Mouse (Mus musculus) cerebellum, postnatal 14 days (tissue): ENCODE measurements around the gene Dnttip1.

Experiments used
- DNase-seq, 2 experiments: peaks; one replicate each; pipeline ENCODE4 v3.0.0; 2021; ENCODE audit warnings: mixed read lengths in 2 of 2

Dnttip1 gene

DNA sequence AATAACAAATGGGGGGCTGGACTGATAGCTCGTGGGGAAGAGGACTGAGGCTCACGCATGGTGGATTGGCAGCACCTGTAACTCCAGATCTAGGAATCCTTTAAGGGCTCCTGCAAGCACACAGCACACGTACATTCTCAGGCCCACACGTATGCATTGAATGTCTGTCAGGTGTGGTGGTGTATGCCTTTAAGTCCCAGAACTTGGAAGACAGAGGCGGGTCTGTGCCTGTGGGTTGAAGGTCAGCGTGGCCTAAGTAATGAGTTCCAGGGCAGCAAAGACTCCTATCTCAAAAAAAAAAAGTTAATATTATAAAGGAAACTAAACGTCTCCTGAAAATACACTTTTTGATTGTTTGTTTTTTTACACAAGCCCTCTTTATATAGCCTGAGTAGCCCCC, 60.8 kb downstream of the Dnttip1 start:
- no peak for DNase-seq

DNA sequence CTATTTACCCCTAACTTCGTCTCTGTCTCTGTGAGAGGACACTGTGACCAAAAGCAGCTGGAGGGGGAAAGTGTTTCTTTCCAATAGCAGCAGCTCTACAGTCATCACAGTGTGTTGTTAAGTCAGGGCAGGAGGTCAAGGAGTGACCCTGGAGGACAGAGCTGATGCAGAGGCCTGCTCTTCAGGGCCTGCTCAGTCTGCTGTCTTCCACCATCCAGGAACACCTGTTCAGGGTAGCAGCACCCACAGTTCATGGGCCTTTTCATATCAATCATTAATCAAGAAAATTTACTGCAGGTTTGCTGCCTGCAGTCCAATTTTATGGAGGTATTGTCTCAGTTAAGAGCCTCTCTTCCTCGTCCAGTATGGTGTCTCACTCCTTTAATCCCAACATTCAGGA, 67.8 kb downstream of the Dnttip1 start:
- no peak for DNase-seq

DNA sequence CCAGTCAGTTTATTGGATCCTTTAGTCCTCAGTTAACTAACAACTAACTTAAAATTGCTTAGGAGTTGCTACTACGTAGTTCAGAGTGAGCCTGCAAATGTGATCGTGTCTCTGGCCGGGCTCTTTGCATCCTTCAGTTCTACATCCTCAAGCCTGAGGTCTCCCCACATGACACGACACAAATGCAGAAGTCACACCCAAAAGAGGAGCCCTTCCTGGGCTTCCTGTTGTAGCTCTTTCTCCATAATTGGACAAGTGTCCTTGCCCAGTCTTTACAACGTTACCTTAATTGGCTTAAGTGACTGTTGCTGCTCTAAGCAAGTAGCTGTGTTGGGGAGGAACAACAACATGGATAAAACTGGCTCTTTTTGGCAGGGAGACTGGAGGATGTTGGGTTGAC, 69.6 kb downstream of the Dnttip1 start:
- no peak for DNase-seq

DNA sequence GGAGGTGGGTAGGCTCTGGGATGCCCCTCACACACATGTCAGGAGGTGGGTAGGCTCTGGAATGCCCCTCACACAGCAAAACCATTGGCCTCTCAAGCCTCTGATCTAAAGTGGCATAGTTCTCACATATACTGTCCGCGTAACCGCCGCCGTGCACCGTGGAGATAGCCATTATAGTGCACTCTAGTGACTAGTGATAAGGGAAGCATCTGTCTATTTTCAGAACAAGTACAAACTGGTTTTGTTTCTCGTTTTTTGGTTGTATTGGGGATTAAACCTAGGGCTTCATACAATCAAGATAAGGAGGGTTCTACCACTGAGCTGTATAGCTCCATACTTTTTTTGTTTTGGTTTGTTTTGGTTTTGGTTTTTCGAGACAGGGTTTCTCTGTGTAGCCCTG, 70.0 kb downstream of the Dnttip1 start:
- no peak for DNase-seq

DNA sequence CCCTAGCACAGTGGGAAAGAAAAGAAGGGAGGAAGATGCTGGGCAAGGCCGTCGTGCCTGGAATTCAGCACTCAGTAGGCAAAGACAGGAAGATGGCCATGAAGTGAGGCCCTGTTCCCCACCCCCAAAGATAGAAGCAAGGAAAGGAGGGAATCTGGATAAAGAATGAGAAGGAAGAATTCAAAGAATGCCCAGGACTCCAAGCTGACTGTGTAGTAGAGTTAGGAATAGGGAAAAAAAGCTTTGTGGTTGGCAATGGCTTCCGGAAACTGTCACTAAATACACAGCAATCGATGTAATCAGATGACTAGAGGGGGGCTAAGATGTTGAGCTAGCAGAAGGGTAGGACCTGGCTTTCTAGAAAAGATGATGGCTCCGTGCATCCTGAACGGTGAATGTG, 71.4 kb downstream of the Dnttip1 start:
- DNase-seq, result no peak

DNA sequence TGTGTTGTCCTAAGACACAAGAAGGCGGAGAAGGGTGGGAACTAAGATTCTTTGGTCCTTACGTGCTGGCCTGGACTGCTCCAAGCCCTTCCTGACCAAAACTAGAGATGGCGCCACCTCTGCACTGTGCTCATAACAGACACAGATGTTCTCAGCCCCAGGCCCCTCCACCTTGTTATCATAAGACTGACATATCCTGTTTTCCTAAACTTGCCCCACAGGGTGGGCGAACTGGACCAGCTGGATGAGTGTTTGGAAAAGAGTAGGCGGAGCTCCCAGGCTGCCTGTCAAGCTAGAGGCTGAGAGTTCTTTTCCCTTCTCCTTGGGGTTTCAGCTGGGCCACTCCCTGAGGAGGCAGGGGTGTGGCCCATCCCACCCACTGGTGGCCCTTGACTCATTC, 71.9 kb downstream of the Dnttip1 start:
- DNase-seq, result no peak
